Mouse (Mus musculus) right cerebral cortex, adult 2 months (tissue): ENCODE data around the gene Pbx1.

Experiments used
- DNase-seq, 2 experiments: peaks; one replicate each; pipeline ENCODE4 v3.0.0; 2021 to 2022; ENCODE audit warnings: low spot score in 2 of 2

The Pbx1 gene

DNA sequence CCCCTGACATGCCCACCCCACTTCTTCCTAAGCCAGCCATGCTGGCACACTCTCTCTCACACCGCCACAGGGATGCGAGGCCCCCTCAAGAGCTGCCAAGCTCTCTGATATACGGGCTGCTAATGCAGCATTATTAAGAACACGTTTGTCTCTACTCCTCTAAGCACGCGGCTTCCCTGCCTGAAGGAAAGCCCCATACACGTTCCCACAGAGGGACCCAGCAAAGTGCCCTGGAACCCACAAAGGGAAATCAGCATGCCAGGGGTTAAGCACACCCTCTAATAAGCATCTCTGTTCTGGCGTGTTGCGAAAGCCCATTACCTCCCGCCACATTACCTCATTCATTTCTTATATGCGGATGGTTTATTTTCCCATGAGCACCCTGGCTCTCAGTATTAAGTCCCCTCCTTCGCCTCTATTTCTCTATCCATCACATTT is 132.1 kb downstream of the Pbx1 start:
- no peak for DNase-seq

DNA sequence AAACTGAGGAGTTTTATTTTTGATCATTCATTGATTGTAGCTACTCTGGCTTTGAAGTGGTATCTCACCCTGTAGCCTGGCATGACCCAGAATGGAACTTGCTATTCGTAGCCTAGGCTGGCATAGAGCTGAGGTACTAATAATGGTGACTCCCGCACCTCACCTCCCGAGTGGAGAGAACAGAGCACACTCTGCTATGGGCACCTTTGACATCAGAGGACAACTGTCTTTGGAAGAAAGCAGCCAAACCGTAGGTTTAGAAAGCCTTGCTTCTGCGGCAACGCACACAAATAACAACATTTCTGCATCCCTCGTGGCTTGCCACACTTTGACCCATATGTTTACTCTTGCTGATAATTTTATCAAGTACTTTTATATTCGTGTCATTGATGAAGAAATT is 132.9 kb downstream of the Pbx1 start:
- DNase-seq, result no peak

DNA sequence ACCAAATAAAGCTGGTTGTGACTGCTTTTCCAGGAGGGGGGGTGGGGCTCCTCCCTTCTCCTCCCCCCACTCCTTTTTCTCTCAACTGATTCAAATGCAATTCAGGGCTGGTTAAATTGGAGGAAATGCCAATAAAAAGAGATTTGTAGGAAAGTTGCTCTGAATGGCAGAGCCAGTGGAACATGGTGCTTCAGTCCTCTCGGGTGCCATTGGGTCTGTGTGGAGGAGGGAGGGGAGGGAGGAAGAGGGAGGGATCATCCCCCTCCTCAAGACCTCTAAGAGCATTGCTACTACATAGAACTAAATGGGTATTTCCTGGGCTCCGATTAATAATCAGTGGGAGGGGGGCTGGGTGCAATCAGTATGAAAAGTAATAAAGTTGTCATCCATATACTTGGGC is 135.8 kb downstream of the Pbx1 start:
- no peak for DNase-seq

DNA sequence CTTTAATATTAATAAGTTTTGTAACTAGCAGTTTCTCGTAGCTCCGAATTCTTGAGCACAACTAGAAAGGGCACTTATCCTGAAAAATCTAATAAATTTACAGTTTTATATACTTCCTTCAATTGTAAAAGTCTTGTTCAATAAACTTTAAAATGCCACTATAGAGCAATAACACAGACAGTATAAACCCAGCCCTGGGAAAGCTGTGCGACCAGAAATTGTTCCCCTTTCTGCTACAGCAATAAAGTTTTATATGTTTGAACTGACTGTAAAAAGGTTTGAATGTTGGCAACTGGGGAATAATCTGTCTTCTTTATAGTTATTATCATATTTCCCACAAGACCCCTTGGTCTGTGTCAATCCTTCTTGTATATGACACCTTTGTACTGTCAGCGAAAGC is 136.3 kb downstream of the Pbx1 start:
- DNase-seq, result no peak

DNA sequence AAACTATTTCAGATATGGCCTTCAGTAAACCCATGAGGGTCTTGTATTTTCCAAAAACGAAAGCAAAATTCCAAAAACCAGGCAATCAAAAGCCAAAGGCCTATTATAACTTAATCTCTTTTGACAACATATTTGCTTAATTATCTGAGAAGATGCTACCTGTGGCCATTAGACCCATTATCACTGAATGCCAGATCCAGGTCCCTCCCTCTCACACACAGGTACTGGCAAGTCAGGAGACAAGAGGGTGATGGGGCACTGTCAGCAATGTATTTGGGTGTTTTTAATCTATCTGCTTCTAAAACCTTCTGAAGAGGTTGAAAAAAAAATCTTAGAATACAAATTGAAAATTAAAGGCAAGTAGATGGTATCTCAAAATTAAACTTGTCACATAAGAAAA is 138.4 kb downstream of the Pbx1 start:
- DNase-seq, result no peak

DNA sequence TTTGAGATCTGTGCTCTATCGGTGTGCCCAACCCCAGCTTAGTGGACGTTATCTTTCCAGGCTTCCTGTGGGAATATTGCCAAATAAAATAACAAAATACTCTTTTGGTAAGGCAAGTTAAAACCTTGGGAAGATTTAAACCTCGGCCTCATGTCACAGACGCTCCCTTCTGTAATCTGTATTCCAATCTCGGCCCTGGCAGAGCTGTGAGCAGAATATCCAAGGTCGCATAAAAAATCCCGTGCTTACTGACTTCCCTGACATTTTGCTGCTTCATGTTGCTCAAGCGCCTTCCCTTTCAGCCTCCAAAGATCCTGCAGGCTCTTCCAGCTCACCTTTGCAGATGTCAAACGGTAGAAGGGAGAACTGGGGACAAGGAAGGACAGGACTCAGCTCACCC is 140.0 kb downstream of the Pbx1 start:
- DNase-seq, result no peak

DNA sequence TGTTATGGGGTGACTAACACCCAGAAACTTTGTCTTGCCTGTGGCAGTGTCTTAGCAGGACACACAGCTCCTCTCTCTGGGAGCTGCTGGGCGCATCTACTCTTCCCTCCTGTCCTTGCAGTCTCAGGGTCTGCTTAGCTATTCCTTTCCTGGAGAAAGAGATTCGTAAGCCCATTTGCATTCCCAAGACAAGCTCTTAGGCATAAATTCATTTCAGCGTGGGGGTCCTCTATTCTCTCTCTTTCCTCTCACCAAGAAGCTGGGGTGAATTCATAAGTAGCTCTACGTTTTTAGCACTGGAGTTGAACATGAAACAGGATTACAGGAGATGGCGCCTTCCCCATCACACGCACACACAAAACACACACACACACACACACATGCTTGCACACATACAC is 140.4 kb downstream of the Pbx1 start:
- DNase-seq, result no peak

DNA sequence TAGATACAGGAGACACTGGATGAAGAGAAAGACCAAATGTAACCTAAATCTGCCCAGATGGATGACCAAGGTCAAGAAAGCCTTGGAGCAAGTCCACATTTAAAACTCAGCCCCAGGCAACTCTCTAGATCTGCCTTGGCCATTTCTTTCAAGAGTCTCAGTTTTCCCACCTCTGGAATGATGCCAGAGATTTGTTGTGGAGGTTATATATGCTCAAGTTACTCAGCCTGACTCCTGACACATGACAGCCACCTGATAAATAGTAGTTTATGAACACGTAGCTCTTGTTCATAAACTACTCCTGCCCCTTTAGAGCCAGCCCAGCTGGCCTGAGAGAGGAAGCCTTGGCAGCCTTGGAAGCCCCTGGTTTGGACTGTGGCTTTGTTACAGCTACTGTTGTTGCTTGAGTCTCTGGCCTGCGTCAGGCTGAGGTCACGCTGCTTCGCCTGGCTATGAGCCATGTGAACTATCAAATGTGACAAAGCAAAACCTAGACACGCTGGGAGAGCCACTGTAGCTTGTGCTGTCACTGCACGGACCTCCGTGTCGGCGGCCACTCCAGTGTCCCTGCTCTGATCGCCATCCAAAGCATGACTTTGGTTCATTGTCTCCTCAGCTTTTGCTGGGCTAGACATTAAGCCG is 140.9 kb downstream of the Pbx1 start:
- DNase-seq, result peak; percentile 23 to 53

DNA sequence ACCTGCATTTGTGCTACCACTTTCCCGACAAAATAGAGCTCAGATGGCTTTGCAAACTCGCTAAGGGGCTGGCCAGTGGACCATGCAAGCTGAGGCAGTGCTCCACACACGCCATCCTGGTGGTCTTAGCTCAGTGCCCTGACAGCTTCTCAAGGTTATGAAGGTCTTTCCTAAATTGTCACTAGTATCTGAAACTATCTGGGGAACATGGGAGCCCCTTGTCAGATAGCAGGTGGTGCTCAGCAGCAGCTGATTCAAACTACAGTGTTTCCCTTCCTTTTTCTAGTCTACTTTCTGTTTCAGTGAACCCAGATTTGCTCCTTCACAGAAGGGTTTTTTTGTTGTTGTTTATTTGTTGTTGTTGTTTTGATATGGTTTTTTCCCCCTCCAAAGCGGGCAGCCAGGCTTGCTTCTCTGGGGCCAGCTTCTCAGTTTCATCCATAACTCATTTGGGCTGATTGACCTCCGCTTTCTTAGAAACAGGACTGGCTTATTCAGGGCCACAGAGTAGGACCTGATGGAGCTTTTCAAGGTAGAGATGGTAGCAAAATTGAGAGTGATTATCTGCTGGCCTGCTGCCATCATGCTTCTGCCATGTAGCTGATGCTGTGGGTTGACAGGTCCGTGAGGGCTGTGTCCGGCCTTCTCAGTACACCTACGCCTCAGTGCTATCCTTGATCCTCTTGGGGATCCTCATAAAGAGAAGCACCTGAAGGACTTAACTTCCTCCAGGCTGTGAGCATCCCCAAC is 141.7 kb downstream of the Pbx1 start:
- no peak for DNase-seq

DNA sequence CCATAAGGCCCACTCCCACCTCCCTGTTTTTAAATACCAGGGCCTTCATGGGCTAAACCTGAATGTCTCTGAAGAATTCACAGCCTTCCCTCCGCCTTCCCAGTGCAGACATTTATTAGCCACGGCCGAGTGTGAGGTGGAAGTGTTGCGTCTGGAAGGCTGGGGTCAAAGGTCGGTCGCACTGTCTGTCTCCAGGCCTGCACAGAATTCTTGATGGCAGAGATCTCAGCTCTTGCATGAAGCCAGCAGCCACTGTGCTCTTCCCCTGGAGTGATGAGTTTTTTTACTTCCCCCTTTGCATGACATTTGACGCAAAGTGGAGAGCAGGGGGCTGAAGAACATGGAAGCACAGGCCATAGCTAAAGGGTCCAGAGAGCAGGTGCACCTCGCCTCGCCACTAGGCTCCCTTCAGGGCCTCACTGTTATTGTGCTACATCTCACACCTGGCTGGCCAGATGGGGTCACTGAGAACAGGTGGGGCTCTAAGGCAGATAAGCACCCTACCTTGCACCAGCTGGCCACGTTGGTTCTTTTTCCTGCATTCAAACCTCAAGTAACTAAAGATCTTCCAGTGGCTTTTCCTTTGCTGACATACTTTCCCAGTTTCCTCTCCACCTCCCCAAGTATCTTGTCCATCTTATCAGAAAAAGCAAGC is 143.1 kb downstream of the Pbx1 start:
- no peak for DNase-seq

DNA sequence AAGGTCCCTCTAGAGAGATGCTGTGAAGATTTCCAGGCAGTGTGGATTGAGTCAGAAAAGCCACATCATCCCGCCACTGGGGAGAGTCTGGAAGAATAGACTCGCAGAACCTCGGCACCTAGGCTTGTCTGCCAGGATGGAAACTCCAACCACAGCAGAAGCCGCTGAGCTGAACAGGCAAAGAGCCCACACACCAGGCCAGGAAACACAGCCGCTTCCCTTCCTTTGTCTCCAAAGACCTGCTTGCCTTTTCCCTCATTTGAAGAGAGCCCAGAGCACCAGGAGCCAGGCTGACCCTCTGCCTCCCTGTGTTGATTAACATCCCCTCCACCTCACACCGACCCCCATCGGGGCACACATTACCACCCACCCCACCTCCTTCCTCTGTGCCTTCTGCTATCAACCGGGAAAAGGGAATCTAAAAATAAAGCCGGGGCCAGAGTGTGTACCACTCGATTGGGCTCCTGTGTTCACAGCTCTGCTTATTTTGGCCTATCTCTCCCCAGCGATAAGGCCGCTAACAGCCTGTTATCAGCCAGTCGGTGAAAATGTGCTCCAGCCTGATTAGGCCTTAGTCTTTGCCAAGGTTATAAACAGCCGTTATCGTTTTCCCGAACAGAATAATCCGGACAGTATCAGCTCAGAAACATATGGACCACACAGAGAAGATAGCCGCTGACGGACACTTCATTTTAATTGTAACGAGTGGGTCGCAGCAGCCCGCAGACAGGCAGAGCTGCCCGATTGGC is 144.1 kb downstream of the Pbx1 start:
- DNase-seq, result peak; percentile 55 to 61

DNA sequence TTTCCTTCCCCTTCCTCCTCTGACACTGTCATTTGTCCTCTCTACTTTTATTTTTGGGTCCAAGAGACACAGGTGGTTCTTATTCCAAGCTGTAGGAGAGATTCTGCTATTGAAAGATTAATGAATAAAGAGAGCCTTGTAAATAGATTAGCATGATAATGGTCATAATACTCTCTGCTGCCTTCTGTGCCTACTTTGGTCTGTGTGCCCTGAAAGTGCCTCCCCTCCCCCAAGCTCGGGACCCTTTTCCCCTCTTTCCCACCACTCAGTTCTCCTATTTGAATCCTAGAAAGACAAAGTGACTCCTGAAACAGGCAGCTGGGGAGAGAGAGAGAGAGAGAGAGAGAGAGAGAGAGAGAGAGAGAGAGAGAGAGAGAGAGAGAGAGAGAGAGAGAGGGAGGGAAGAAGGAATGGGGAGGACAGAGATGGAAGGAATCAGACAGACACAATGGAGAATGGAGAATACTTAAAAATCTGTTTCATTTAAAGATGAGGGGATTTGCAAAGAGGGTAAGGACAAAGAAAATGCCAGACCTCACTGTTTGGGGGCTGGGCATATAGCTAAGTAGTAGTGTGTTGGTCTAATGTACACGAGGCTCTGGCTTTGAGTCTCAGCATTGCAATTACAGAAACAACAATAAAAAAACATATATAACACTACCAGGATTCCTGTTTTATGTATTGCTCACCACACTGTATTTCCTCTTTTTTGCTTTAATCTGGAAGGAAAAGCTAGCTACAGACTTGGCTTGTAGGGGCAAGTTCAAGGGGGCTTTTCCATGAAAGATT is 145.0 kb downstream of the Pbx1 start:
- no peak for DNase-seq

DNA sequence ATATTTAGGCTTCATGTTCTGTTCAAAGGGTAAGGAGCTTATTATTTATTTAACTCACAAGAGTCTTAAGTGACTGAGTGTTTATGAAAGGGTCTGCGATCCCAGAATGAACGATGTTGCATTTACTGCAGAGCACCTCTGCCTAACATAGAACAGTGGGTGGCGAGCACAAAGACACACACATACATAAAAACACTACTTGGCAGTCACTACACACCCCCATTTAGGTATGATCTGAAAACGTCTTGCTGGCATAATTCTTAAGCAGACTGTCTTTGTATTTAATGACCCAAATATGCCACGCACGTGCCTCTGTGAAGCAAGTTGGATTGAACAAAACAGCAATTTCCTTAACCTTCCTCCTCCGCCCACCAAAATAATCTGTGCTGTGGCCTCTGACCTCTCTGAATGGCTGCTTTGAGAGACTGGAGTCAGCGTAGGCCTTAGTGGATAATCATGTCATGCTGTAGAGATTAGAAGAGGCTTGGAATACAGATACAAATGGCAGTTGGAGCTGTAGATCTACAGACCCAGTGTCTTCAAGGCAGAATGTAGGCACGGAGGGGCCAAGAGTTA is 147.4 kb downstream of the Pbx1 start:
- DNase-seq, result no peak

DNA sequence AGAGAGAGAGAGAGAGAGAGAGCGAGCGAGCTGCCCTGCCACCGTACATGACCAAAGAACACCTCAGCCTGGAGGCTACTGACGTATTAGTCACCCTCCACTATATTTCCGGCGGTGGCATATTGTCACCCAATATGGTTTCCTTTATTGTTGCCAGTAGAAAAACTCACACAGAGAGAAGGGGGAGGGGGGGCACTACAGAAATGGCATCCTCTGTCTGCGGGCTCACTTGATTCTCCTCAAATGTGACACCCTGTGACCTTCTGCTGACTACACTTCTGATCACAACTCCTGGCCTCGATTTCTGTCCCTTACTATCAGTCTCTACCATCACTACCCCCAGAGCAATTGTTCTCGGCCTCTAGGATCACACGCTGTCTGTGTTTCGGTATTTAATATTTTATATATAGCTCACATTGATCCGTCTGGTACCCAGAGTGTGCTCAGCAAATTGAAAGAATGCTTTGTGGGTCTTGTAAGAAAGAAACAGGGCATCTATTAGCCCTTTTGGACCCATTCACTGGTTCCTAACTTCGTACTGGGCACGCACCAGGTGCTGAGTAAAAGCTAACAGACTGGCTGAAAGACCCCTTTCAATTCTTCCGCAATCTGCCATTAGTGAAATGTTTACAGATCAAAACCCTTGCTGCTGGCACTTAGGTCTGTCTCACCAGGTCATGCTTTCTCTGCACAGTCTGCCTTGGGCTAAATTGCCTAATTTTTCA is 148.1 kb downstream of the Pbx1 start:
- DNase-seq, result no peak

DNA sequence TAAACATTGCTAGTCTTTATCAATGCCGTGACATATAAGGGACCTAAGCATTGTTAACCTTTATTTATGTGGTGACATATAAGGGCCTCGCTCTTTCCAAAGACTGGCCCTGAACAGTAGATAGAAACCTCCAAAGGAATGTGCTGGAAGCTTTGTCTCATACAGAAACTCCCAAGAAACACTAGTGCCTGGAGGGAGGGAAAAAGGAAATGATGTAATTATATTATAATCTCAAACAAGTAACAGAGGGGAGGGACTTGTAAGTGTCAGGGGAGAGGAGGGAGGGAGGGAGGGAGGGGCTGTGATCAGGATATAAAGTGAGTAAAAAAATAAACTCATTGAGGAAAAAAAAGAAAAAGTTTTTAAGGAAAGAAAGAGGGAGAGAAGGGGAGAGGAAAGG is 148.6 kb downstream of the Pbx1 start:
- DNase-seq, result no peak

DNA sequence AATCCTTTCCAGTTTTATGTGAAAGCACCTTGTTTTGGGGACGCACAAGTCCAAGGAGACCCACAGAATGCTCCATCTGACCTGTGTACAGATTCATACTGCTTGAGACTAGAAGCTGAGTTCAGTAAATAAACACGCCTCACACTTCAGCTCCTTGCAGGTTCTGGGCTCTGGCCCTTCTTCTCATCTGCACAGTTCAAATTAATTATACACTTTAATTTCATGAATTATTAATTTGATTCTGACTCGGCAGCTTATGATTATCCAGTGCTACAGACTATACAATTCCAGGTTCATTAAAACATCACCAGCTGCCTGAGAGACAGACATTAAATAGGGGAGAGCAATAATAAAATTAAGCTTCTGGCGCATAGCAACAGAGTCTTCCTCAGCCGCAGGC is 156.4 kb downstream of the Pbx1 start:
- no peak for DNase-seq

DNA sequence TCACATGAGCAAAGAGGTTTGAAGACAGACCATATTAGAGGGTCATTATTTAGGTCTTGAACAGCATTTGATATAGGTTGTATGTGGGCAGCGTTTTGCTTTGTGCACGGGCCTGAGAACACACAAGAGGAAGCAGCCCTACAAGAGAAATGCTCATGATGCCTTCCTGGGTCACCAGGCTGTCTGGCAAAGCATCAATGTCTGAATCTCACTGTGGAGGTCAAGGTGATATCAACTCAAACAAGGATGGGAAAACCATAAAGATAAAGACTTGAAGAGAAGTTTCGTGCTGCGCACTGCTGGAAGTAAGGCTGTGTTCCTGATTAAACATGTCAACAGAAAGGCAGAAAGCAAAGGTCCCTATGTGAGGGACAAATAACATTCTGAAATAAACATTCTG is 157.8 kb downstream of the Pbx1 start:
- no peak for DNase-seq

DNA sequence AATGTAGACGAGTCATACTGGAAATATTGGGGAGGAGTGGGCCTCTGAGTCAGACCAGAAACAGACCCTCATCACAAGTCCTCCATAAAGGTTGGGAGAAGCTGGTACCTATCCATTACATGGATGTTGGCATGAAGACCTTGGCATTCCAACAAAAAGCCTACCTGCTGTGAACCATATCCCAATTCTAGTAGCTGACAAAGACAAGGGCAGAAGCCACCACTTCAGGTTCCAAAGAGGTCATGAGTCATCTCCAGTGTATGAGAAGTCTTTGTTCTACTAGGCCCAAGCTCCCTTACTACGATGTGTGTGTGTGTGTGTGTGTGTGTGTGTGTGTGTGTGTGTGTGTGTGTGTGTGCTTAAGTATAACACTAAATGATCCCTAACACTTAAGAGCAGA is 160.0 kb downstream of the Pbx1 start:
- no peak for DNase-seq

DNA sequence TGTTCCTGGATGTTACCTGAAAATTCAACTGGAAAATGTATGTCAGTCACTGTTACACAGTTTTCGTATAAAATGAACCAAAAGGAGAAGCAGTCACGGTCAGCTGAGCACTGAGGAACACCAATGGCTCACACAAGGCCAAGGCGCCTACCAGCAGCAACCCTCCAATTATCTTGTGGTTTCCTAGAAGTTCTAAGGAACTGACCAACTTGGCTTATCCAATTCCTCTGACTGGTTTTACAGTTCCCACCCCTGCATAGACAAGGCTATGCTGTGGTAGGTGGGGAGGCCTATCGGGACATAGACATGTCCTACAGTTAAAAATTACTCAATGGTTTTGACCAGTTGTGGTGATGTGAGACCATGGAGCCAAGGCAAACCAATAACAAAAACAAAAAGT is 160.9 kb downstream of the Pbx1 start:
- no peak for DNase-seq

DNA sequence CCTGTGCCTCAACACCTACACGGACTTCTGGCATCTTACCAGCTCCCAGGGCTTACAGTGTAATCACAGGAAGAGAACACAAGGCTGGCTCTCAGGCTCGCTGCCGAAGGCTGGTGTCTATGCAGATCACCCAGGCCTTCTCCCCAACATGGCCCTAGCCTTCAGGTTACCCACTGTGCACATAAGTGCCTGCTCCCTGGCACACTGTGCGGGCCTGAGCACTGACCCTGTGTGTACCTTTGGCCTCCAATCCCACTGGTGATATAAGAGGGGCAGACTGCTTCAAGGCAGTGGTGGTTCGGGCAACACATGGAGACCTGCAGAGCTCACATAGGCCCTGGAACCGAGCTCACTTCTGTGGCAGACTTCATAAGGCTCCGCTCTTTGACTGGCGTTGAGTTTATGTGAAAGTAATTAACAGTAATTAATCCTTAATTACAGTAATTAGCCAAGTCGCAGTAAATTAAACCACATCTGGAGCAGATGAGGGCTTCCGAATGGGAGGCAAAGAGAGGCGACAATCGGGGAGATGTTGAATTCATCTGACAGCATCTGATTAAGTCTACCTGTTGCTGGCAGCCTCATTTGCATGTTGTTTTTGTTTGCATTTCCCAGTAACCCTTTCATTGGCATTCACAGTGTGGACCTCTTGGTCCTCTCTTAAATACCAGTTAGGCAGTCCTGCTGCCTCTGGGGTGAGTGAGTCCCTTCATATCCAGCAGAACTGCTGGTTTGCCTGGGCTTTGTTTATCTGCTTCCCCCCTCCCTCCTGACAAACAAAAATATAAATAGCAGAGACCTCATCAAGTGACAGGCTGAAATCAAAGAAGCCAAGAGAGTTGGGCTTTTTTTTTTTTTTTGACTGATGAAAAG is 163.1 kb downstream of the Pbx1 start:
- no peak for DNase-seq
